Mouse (Mus musculus) liver, embryonic 16.5 days (tissue): ENCODE results near the gene Pcnp. TPM values are rescaled to one million over a fixed set of nuclear protein-coding genes. Genes with fewer than 3 reads are reported as not detected.

Experiments
- ATAC-seq: fragments of 200-750 bp; cut with Nextera tagmentation; 2 replicates; pipeline ENCODE4 v1.8.0; 2017; ENCODE audit warnings: low read depth, mild to moderate bottlenecking, moderate number of reproducible peaks, moderate library complexity
- H3K27ac ChIP-seq: fragments of 300-500 bp; sonication (generic); 2 replicates; pipeline ENCODE4 v1.5.1; 2014; ENCODE audit warnings: mild to moderate bottlenecking, low read length
- H3K27me3 ChIP-seq: fragments of 300-500 bp; sonication (generic); 2 replicates; pipeline ENCODE4 v1.6.1; 2014; ENCODE audit warnings: low read depth, low read length, mixed read lengths; ENCODE audit not compliant: control insufficient read depth, insufficient read depth
- H3K36me3 ChIP-seq: fragments of 300-500 bp; sonication (generic); 2 replicates; pipeline ENCODE4 v1.6.1; 2014; ENCODE audit warnings: mild to moderate bottlenecking; ENCODE audit not compliant: control insufficient read depth, insufficient read depth
- H3K4me1 ChIP-seq: fragments of 300-500 bp; sonication (generic); 2 replicates; pipeline ENCODE4 v1.6.1; 2014; ENCODE audit warnings: low read depth, low read length, mixed read lengths; ENCODE audit not compliant: control insufficient read depth
- H3K4me2 ChIP-seq: fragments of 300-500 bp; sonication (generic); 2 replicates; pipeline ENCODE4 v1.6.1; 2014; ENCODE audit warnings: low read depth, low read length, mixed read lengths
- H3K4me3 ChIP-seq: fragments of 300-500 bp; sonication (generic); 2 replicates; pipeline ENCODE4 v1.5.1; 2014; ENCODE audit warnings: low read depth, mild to moderate bottlenecking, low read length
- H3K9ac ChIP-seq: fragments of 300-500 bp; sonication (generic); 2 replicates; pipeline ENCODE4 v1.6.1; 2014; ENCODE audit warnings: low read depth, low read length
- H3K9me3 ChIP-seq: fragments of 300-500 bp; sonication (generic); replicated peaks from 2 replicates; pipeline ENCODE4 v1.6.1; 2016; ENCODE audit warnings: low read length; ENCODE audit not compliant: control insufficient read depth
- WGBS: fragments of 180-500 bp; shearing (Covaris S2); extraction: QIAGEN DNeasy Blood & Tissue Kit; methylation state at CpG from one replicate; pipeline ENCODE4 v1.1.7; 2014; ENCODE audit not compliant: insufficient replicate concordance; 5-methylcytosine and 5-hydroxymethylcytosine counted together
- polyA plus RNA-seq: library from polyadenylated mRNA; unstranded; fragments of >200 nt; fragmentation: Nextera tagmentation; extraction: Ambion mirVana; gene quantifications from 2 replicates; pipeline ENCODE4 v1.2.1, GENCODE M21; 2015

Gene Pcnp
- polyA plus RNA-seq, 1 experiment from 2014 or later: 76.6 TPM

- ATAC-seq: no peak
- no peaks in the 10 kb centered on the region for H3K9me3 ChIP-seq
- peaks cover 21% of the 10 kb centered on the region for H3K36me3 ChIP-seq
- H3K27me3 ChIP-seq: no peaks in the 10 kb centered on the region
- H3K27ac ChIP-seq: no peak overlapping the region
- no peak overlapping the region for H3K4me3 ChIP-seq
- H3K4me2 ChIP-seq: no peak overlapping the region
- no peaks in the 10 kb centered on the region for H3K4me1 ChIP-seq
- WGBS: 88% methylated on average over 10 of the region's 10 CpGs
- no peak overlapping the region for H3K9ac ChIP-seq
Observed at GRCm38 (mm10) chr16:56012789-56013743, 16.5 kb downstream of the Pcnp start.

GRCm38 (mm10) chr16:56008862-56009261 is 20.7 kb downstream of the Pcnp start:
- H3K9ac ChIP-seq: no peak overlapping the region
- no peaks in the 10 kb centered on the region for H3K4me1 ChIP-seq
- H3K4me3 ChIP-seq: no peak overlapping the region
- WGBS: 74% methylated on average over 1 of the region's 1 CpGs
- no peak for ATAC-seq
- H3K27me3 ChIP-seq: no peaks in the 10 kb centered on the region
- H3K36me3 ChIP-seq: peaks cover 21% of the 10 kb centered on the region
- no peak overlapping the region for H3K27ac ChIP-seq
- no peak overlapping the region for H3K4me2 ChIP-seq
- no peaks in the 10 kb centered on the region for H3K9me3 ChIP-seq

GRCm38 (mm10) chr16:56006798-56007197 is 22.7 kb downstream of the Pcnp start:
- H3K4me1 ChIP-seq: no peaks in the 10 kb centered on the region
- no peaks in the 10 kb centered on the region for H3K27me3 ChIP-seq
- H3K9ac ChIP-seq: no peak overlapping the region
- H3K9me3 ChIP-seq: no peaks in the 10 kb centered on the region
- H3K4me2 ChIP-seq: no peak overlapping the region
- H3K4me3 ChIP-seq: no peak overlapping the region
- ATAC-seq: no peak
- 90% methylated on average over 11 of the region's 11 CpGs for WGBS
- peaks cover 31% of the 10 kb centered on the region for H3K36me3 ChIP-seq
- no peak overlapping the region for H3K27ac ChIP-seq

- Histone ChIP-seq H3K4me2 (no peak overlapping the region), H3K9ac (no peak overlapping the region), H3K27ac (no peak overlapping the region), H3K4me1 (no peaks in the 10 kb centered on the region; the same call in 1 of the 2 replicates), H3K4me3 (no peak overlapping the region), H3K27me3 (no peaks in the 10 kb centered on the region), H3K9me3 (no peaks in the 10 kb centered on the region), H3K36me3 (peaks cover 32% of the 10 kb centered on the region)
- 0 out of 2 replicates have a peak, but pooled peaks have one; percentile 27 for ATAC-seq
- WGBS: 79% methylated on average over 2 of the region's 2 CpGs
Observed at GRCm38 (mm10) chr16:55994235-55994634, 35.3 kb downstream of the Pcnp start.

- ATAC-seq: no peak
- Histone ChIP-seq H3K4me1 (no peaks in the 10 kb centered on the region; the same call in 1 of the 2 replicates), H3K27me3 (no peaks in the 10 kb centered on the region), H3K9ac (no peak overlapping the region), H3K4me3 (no peak overlapping the region), H3K36me3 (peaks cover 29% of the 10 kb centered on the region), H3K27ac (no peak overlapping the region), H3K4me2 (no peak overlapping the region), H3K9me3 (no peaks in the 10 kb centered on the region)
- 70% methylated on average over 4 of the region's 4 CpGs for WGBS
Observed at GRCm38 (mm10) chr16:55990311-55990710, 39.2 kb downstream of the Pcnp start.

- Histone ChIP-seq H3K4me3 (no peak overlapping the region), H3K27ac (no peak overlapping the region), H3K27me3 (no peaks in the 10 kb centered on the region), H3K36me3 (peaks cover 25% of the 10 kb centered on the region), H3K4me1 (no peaks in the 10 kb centered on the region; the same call in 1 of the 2 replicates), H3K9me3 (no peaks in the 10 kb centered on the region), H3K4me2 (no peak overlapping the region), H3K9ac (no peak overlapping the region)
- ATAC-seq: no peak
- WGBS: 84% methylated on average over 3 of the region's 3 CpGs
Observed at GRCm38 (mm10) chr16:55986001-55986400, 43.5 kb downstream of the Pcnp start.

GRCm38 (mm10) chr16:55974903-55975285 is 54.6 kb downstream of the Pcnp start:
- ATAC-seq: peak; percentile 35
- Histone ChIP-seq H3K4me2 (peak overlapping the region; percentile 92), H3K9me3 (no peaks in the 10 kb centered on the region), H3K27ac (peak overlapping the region; percentile 94), H3K27me3 (no peaks in the 10 kb centered on the region), H3K9ac (peak overlapping the region; percentile 98), H3K4me3 (peak overlapping the region; percentile 99), H3K36me3 (peaks cover 21% of the 10 kb centered on the region), H3K4me1 (peaks cover 22% of the 10 kb centered on the region)
- WGBS: 7% methylated on average over 14 of the region's 14 CpGs

- peak overlapping the region; percentile 92 for H3K4me2 ChIP-seq
- H3K27me3 ChIP-seq: no peaks in the 10 kb centered on the region
- peak overlapping the region; percentile 99 for H3K4me3 ChIP-seq
- WGBS: under 1% methylated on average over 55 of the region's 55 CpGs
- H3K27ac ChIP-seq: peak overlapping the region; percentile 94
- H3K36me3 ChIP-seq: peaks cover 26% of the 10 kb centered on the region
- peak; percentile 87 for ATAC-seq
- H3K4me1 ChIP-seq: peaks cover 22% of the 10 kb centered on the region
- no peaks in the 10 kb centered on the region for H3K9me3 ChIP-seq
- H3K9ac ChIP-seq: peak overlapping the region; percentile 98
Observed at GRCm38 (mm10) chr16:55974256-55974902, 55.2 kb downstream of the Pcnp start.
